Mouse (Mus musculus): ENCODE data around the gene Ap4m1.

DNA sequence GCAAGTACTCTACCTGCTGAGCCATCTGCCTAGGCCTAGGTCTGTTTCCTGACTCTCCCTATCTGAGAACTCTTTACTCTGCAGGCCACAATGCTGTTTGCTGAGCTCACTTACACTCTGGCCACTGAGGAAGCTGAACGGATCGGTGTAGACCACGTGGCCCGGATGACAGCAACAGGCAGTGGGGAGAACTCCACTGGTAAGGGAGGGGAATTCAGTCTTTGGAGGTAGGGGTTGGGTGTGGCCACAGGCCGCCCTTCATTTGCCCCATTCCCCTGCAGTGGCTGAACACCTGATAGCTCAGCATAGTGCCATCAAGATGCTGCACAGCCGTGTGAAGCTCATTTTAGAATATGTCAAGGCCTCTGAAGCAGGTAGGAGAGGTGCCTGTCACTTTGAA is 8.8 kb upstream of the Ap4m1 start:
- TF ChIP-seq POLR2A (IDR thresholded peaks at IDR 0.05; ENCODE audit: insufficient read depth, low read depth, low read length), result no peak
- no peak for TF ChIP-seq EP300 (IDR thresholded peaks at IDR 0.05; ENCODE audit: insufficient read depth, low read depth, low read length)

Measured in heart, adult 2 months (tissue).